Mouse (Mus musculus): ENCODE data around the gene Tpmt. TPM values are rescaled to one million over a fixed set of nuclear protein-coding genes. Genes with fewer than 3 reads are reported as not detected.

Gene Tpmt
- polyA plus RNA-seq, 1 experiment from 2014 or later, result 30.0 TPM

- WGBS, result 89% methylated on average over 15 of the region's 15 CpGs
- no peak for DNase-seq (ENCODE audit: low spot score)
- peaks cover 57% of the 10 kb centered on the region for H3K36me3 ChIP-seq (replicated peaks)
These were observed 19.6 kb upstream of the Tpmt start for GRCm38 (mm10) chr13:47063985-47064760.

GRCm38 (mm10) chr13:47062756-47063155 is 18.2 kb upstream of the Tpmt start:
- WGBS, result 93% methylated on average over 17 of the region's 17 CpGs
- no peak overlapping the region for H3K4me3 ChIP-seq
- no peak for DNase-seq (ENCODE audit: low spot score)
- H3K27me3 ChIP-seq (replicated peaks; ENCODE audit: low read depth, poor library complexity, severe bottlenecking), result no peaks in the 10 kb centered on the region
- H3K36me3 ChIP-seq (replicated peaks), result peaks cover 53% of the 10 kb centered on the region
- H3K9me3 ChIP-seq, result no peaks in the 10 kb centered on the region
- no peak overlapping the region for H3K27ac ChIP-seq (replicated peaks)
- H3K4me1 ChIP-seq, result no peaks in the 10 kb centered on the region

More at GRCm38 (mm10) chr13:47063985-47064760, 19.6 kb upstream of the Tpmt start:
- no peaks in the 10 kb centered on the region for H3K27me3 ChIP-seq (replicated peaks; ENCODE audit: low read depth, poor library complexity, severe bottlenecking)
- no peaks in the 10 kb centered on the region for H3K4me1 ChIP-seq
- H3K9me3 ChIP-seq, result no peaks in the 10 kb centered on the region
- no peak overlapping the region for H3K27ac ChIP-seq (replicated peaks)
- no peak overlapping the region for H3K4me3 ChIP-seq

GRCm38 (mm10) chr13:47056781-47057180 is 12.2 kb upstream of the Tpmt start:
- WGBS, result 99% methylated on average over 5 of the region's 5 CpGs
- no peak for DNase-seq (ENCODE audit: low spot score)
- Histone ChIP-seq H3K4me1 (0 out of 2 replicates have a peak, but pooled peaks cover 3% of the 10 kb centered on the region), H3K9me3 (no peaks in the 10 kb centered on the region), H3K4me3 (no peak overlapping the region), H3K36me3 (replicated peaks) (peaks cover 50% of the 10 kb centered on the region), H3K27ac (replicated peaks) (no peak overlapping the region), H3K27me3 (replicated peaks; ENCODE audit: low read depth, poor library complexity, severe bottlenecking) (no peaks in the 10 kb centered on the region)

DNA sequence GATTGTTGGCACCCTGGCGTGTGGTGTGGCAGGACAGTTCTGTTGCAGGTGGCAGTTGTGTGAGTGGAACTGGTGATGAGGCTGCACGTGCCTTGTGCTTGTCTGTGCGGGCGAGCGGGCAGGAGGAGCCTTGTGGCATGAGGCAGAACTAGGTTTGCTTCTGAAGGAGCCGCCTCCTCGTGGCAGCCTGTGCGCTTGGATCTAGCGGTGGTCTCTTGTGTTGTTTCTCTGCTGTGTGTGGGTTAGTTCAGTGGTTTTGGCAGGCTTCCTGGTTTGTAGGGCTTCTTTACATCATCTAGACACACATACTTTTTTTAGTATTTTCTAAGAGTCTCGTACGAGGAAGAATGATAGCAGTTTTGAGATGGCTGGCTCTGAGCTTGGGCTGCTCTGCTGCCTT is 11.6 kb upstream of the Tpmt start:
- H3K4me3 ChIP-seq, result no peak overlapping the region
- WGBS, result 90% methylated on average over 11 of the region's 11 CpGs
- H3K27ac ChIP-seq (replicated peaks), result no peak overlapping the region

GRCm38 (mm10) chr13:47053971-47054370 is 9.4 kb upstream of the Tpmt start:
- Histone ChIP-seq H3K4me1 (0 out of 2 replicates have a peak, but pooled peaks cover 3% of the 10 kb centered on the region), H3K27me3 (replicated peaks; ENCODE audit: low read depth, poor library complexity, severe bottlenecking) (no peaks in the 10 kb centered on the region), H3K4me3 (no peak overlapping the region), H3K9me3 (no peaks in the 10 kb centered on the region), H3K27ac (replicated peaks) (0 out of 2 replicates have a peak overlapping the region, but pooled peaks have one; percentile 21), H3K36me3 (replicated peaks) (peaks cover 64% of the 10 kb centered on the region)
- no peak for DNase-seq (ENCODE audit: low spot score)
- WGBS, result 71% methylated on average over 10 of the region's 10 CpGs

More for the DNA sequence above, 11.6 kb upstream of the Tpmt start:
- no peak for DNase-seq (ENCODE audit: low spot score)
- no peaks in the 10 kb centered on the region for H3K27me3 ChIP-seq (replicated peaks; ENCODE audit: low read depth, poor library complexity, severe bottlenecking)
- H3K4me1 ChIP-seq, result 0 out of 2 replicates have a peak, but pooled peaks cover 3% of the 10 kb centered on the region
- H3K9me3 ChIP-seq, result no peaks in the 10 kb centered on the region
- H3K36me3 ChIP-seq (replicated peaks), result peaks cover 54% of the 10 kb centered on the region

DNA sequence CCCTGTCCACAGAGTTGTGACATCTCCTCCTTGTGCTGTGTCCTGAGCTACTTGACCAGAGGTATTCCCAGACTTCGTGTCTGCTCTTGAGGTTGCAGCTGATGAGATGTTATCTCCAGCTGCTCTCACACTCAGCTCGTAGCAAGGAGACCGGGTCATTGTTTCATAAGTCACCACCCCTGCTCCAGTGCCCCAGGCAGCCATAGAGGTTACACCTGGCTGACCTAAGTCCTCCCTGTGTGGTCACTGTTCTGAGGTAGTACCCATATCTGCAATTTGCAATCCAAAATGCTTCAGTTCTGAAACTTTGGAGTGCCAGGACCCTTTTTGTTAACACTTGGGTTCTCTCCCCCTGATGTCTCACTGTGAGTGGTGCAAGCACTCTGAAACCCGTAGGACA is 5.5 kb upstream of the Tpmt start:
- WGBS, result 77% methylated on average over 4 of the region's 4 CpGs
- H3K36me3 ChIP-seq (replicated peaks), result peaks cover 63% of the 10 kb centered on the region
- no peaks in the 10 kb centered on the region for H3K27me3 ChIP-seq (replicated peaks; ENCODE audit: low read depth, poor library complexity, severe bottlenecking)
- no peak overlapping the region for H3K27ac ChIP-seq (replicated peaks)
- H3K4me3 ChIP-seq, result no peak overlapping the region
- DNase-seq (ENCODE audit: low spot score), result no peak
- no peaks in the 10 kb centered on the region for H3K9me3 ChIP-seq
- 0 out of 2 replicates have a peak, but pooled peaks cover 3% of the 10 kb centered on the region for H3K4me1 ChIP-seq

DNA sequence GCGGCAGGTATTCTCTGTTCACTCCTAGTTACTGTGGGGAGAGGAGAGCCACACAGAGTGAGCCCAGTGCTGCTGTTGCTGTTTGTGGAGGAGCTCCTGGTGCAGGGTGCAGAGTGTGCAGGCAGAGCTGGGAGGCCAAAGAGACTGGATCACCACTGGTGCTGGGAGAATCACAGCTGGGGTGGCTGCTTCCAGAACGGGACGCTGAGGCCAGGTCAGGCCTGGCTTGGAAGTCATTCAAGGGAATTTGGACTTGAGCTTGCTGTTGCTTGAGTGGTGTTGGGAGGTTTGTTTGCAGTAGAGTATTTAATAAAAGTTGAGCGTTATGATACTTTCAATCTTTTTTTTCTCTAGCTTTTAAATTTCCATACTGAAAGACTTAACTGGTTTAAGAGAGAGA is 3.5 kb upstream of the Tpmt start:
- 93% methylated on average over 4 of the region's 4 CpGs for WGBS
- Histone ChIP-seq H3K36me3 (replicated peaks) (peaks cover 47% of the 10 kb centered on the region), H3K4me1 (peaks cover 14% of the 10 kb centered on the region), H3K27me3 (replicated peaks; ENCODE audit: low read depth, poor library complexity, severe bottlenecking) (peaks cover 8% of the 10 kb centered on the region; the same call in 1 of the 2 replicates), H3K4me3 (no peak overlapping the region), H3K9me3 (no peaks in the 10 kb centered on the region), H3K27ac (replicated peaks) (no peak overlapping the region)
- no peak for DNase-seq (ENCODE audit: low spot score)

DNA sequence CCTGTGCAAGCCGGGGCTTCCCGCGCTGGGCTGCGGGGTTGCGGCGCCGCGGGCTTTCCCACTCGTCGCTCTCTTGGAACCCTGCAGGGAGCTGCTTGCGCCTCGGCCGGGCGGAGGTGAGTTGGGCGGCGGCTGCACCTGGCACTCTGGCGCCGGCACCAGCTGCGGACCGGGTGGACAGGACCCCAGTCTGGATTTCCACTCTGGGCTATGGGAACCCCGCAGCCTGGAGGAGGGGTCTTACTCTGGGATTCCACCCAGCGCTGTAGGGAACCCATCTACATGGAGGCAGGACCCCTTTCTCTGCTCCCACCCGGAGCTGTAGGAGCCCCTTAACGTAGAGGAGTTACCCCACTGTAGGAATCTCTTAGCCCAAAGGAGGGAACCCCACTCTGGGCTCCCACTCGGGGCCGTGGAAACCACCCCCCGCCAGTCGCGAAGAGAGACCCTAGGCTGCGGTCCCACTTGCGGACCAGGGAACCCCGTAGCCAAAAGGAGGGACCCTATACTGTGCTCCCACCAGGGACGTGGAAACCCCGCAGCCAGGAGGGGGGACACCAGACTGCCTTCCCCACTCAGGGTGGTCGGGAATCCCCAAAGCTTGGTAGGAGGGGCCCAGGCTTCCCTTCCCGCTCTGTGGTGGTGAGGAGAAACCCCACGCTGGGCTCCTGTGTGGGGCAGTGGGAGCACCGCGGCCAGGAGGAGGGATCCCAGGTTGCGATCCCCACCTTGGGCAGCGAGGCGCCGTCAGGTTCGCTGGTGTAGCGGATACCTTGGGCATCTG is 512 bp downstream of the Tpmt start:
- Histone ChIP-seq H3K9me3 (no peaks in the 10 kb centered on the region), H3K27me3 (replicated peaks; ENCODE audit: low read depth, poor library complexity, severe bottlenecking) (peaks cover 8% of the 10 kb centered on the region; the same call in 1 of the 2 replicates), H3K36me3 (replicated peaks) (peaks cover 9% of the 10 kb centered on the region), H3K27ac (replicated peaks) (peak overlapping the region; percentile 81), H3K4me1 (peaks cover 23% of the 10 kb centered on the region), H3K4me3 (peak overlapping the region; percentile 73)
- DNase-seq (ENCODE audit: low spot score), result peak; percentile 50
- WGBS, result 2% methylated on average over 45 of the region's 45 CpGs

DNA sequence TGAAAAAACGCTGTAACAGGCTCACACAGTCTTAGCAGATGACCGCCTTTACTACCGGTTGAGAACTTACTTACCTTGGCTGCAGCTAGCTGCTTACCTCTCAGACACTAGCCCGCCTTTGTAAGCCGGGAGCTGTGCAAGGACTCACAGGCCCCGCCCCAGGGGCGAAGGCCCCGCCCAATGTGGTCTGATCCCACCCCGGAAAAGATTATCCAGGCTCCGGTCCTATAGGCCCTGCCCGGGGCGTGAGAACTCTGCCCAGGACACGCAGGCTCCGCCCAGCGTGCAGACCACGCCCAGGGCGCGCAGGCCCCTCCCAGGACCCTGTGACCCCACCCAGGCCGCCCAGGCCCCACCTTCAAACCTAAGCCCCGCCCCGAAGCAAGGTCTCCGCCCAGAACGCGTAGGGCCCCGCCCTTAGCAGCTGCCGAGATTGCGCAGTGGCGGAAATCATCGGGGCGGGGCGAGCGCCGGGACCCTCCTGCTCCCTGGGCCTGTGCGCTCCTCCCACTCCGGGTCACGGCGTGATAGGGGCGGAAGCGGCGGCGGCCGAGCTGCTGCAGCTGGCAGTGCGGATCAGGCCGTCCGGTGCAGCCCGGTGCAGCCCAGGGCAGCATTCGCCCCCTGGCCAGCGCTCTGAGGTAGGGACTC is 1.4 kb downstream of the Tpmt start, which contains the start of gene Kdm1b:
Gene Kdm1b, plus strand, starts transcription at position 470 of the 651 bp plus-strand sequence.
- H3K36me3 ChIP-seq (replicated peaks), result peaks cover 3% of the 10 kb centered on the region; the same call in 1 of the 2 replicates
- H3K4me1 ChIP-seq, result peaks cover 23% of the 10 kb centered on the region
- no peaks in the 10 kb centered on the region for H3K9me3 ChIP-seq
- DNase-seq (ENCODE audit: low spot score), result peak; percentile 99
- peaks cover 8% of the 10 kb centered on the region; the same call in 1 of the 2 replicates for H3K27me3 ChIP-seq (replicated peaks; ENCODE audit: low read depth, poor library complexity, severe bottlenecking)
- WGBS, result under 1% methylated on average over 48 of the region's 48 CpGs
- peak within 1 kb of the TSS; percentile 81 for H3K27ac ChIP-seq (replicated peaks)
- peak within 1 kb of the TSS; percentile 73 for H3K4me3 ChIP-seq

DNA sequence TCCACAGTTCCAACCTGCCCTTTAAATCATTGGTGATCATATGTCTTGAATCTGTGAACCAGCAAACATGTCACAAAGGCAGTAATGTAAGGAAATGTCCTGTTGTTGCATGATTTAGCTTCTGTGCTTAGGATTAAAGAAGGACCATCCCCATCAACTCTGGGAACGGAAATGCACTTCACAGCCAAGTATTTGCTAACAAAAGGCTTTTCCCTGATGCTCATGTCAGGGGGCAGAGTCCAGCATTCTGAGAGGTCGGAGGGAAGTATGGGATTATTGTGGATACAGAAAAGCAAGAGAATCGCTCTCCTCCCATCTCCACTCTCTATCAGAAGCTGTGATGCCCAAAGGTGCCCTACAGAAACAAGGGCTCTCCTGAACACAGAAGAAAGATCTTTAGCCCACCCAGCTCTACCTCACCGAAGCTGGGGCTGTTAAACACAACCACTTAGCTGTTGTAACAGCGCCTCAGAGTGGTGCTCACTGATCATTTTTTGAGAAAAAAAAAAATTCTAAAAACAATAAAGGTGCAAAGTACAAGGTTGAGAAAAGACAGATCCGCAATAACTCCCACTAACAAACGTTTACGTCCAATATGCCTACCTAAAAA is 2.4 kb downstream of the Tpmt start:
- Histone ChIP-seq H3K4me3 (peak overlapping the region; percentile 73), H3K4me1 (peaks cover 23% of the 10 kb centered on the region), H3K9me3 (no peaks in the 10 kb centered on the region), H3K36me3 (replicated peaks) (no peaks in the 10 kb centered on the region), H3K27me3 (replicated peaks; ENCODE audit: low read depth, poor library complexity, severe bottlenecking) (peaks cover 8% of the 10 kb centered on the region; the same call in 1 of the 2 replicates), H3K27ac (replicated peaks) (no peak overlapping the region; the same call in 1 of the 2 replicates)
- 57% methylated on average over 8 of the region's 8 CpGs for WGBS
- no peak for DNase-seq (ENCODE audit: low spot score)

DNA sequence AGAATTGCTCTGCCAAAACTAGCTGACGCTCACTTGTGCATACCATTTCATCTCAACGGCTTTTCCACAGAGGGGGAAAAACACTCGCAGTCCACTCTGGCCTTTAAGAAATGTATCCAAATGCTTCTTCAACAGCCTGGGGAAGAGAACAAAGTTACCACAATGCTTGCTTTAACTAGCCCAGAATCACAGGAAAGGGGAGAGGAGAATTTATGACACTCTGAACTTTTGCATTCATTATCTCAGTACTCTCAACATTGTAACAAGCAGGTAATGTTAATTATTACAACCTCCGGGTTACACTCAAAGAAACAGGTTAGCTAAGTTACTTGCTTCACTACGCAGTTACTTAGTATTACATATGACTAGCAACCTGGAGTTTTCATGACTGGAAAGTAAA is 4.5 kb downstream of the Tpmt start:
- WGBS, result 94% methylated on average over 5 of the region's 5 CpGs
- no peak overlapping the region for H3K27ac ChIP-seq (replicated peaks)
- no peak for DNase-seq (ENCODE audit: low spot score)

GRCm38 (mm10) chr13:47037946-47038345 is 6.6 kb downstream of the Tpmt start:
- 83% methylated on average over 6 of the region's 6 CpGs for WGBS
- peaks cover 9% of the 10 kb centered on the region for H3K4me1 ChIP-seq
- H3K36me3 ChIP-seq (replicated peaks), result 0 out of 2 replicates have a peak, but pooled peaks cover 3% of the 10 kb centered on the region
- no peaks in the 10 kb centered on the region for H3K9me3 ChIP-seq
- no peak for DNase-seq (ENCODE audit: low spot score)
- no peaks in the 10 kb centered on the region for H3K27me3 ChIP-seq (replicated peaks; ENCODE audit: low read depth, poor library complexity, severe bottlenecking)
- H3K27ac ChIP-seq (replicated peaks), result no peak overlapping the region
- no peak overlapping the region for H3K4me3 ChIP-seq

More for the DNA sequence above, 4.5 kb downstream of the Tpmt start:
- H3K27me3 ChIP-seq (replicated peaks; ENCODE audit: low read depth, poor library complexity, severe bottlenecking), result peaks cover 8% of the 10 kb centered on the region; the same call in 1 of the 2 replicates
- H3K36me3 ChIP-seq (replicated peaks), result no peaks in the 10 kb centered on the region
- H3K4me1 ChIP-seq, result peaks cover 23% of the 10 kb centered on the region
- H3K4me3 ChIP-seq, result no peak overlapping the region
- no peaks in the 10 kb centered on the region for H3K9me3 ChIP-seq

All from embryonic facial prominence, embryonic 10.5 days (tissue).